Mouse (Mus musculus) adrenal gland (tissue): ENCODE measurements around the gene Pgm5.
"Not testable (repeated sequence)": the region's sequence is repeated elsewhere in the genome, so short reads cannot be mapped to it uniquely, and the experiment has no call there.

Source experiments
- intact Hi-C: fragments of 180-260 bp; cut with DNase I; formaldehyde crosslinking; loops from one replicate; pipeline ENCODE4 v1.15.1; 2025
- long read RNA-seq, 2 experiments: library from polyadenylated mRNA; unstranded; transcript quantifications; one replicate each; pipeline ENCODE4 v2.0.0; 2020; ENCODE audit warnings: borderline replicate concordance in 1 of 2; ENCODE audit not compliant: insufficient replicate concordance in 1 of 2

The Pgm5 gene
- long read RNA-seq, experiment 1: 0 reads
- long read RNA-seq, experiment 2: 0 reads

GRCm38 (mm10) chr19:24861612-24862451, at the start of gene Pgm5:
TSS of gene Pgm5 (minus strand) at chr19:24861855.
- intact Hi-C loops: no loop called here

- intact Hi-C loops: no loop called here
Observed at GRCm38 (mm10) chr19:24908385-24909155, 46.9 kb upstream of the Pgm5 start.

GRCm38 (mm10) chr19:24907655-24908054, 46.0 kb upstream of the Pgm5 start:
- intact Hi-C loops: no loop called here

GRCm38 (mm10) chr19:24902821-24903220, 41.2 kb upstream of the Pgm5 start:
- intact Hi-C loops: no loop called here

- intact Hi-C loops: no loop called here
Observed at GRCm38 (mm10) chr19:24902256-24902655, 40.6 kb upstream of the Pgm5 start.

GRCm38 (mm10) chr19:24901666-24902065, 40.0 kb upstream of the Pgm5 start:
- intact Hi-C loops: no loop called here

- intact Hi-C loops: no loop called here
Observed at GRCm38 (mm10) chr19:24900581-24901220, 39.0 kb upstream of the Pgm5 start, which contains the start of gene Foxd4. TSS of gene Foxd4 (minus strand) at chr19:24901197.

- intact Hi-C loops: no loop called here
Observed at GRCm38 (mm10) chr19:24899578-24900544, 38.2 kb upstream of the Pgm5 start.

GRCm38 (mm10) chr19:24898737-24899577, 37.3 kb upstream of the Pgm5 start:
- intact Hi-C loops: no loop called here

GRCm38 (mm10) chr19:24897896-24898736, 36.5 kb upstream of the Pgm5 start:
- intact Hi-C loops: no loop called here

GRCm38 (mm10) chr19:24897006-24897895, 35.6 kb upstream of the Pgm5 start:
- intact Hi-C loops: no loop called here

GRCm38 (mm10) chr19:24896536-24896935, 34.9 kb upstream of the Pgm5 start:
- intact Hi-C loops: no loop called here

- intact Hi-C loops: loop anchor here (10.0 kb wide), 1 partner anchor 602 kb away; the partner anchor contains the start of gene Fxn
Observed at GRCm38 (mm10) chr19:24886888-24887287, 25.2 kb upstream of the Pgm5 start.

- intact Hi-C loops: loop anchor here (10.0 kb wide), 1 partner anchor 601 kb away; the partner anchor contains the start of gene Fxn
Observed at GRCm38 (mm10) chr19:24885504-24885903, 23.8 kb upstream of the Pgm5 start.

GRCm38 (mm10) chr19:24881237-24881636, 19.6 kb upstream of the Pgm5 start:
- intact Hi-C loops: loop anchor here (10.0 kb wide), 1 partner anchor 596 kb away; the partner anchor contains the start of gene Fxn

- intact Hi-C loops: not testable (repeated sequence)
Observed at GRCm38 (mm10) chr19:24875129-24875870, 13.6 kb upstream of the Pgm5 start, which contains the start of gene Gm10053. TSS of gene Gm10053 (plus strand) at chr19:24875686.
